Mouse (Mus musculus): Measurements from ENCODE around the gene Alk. TPM values are rescaled to one million over a fixed set of nuclear protein-coding genes. Genes with fewer than 3 reads are reported as not detected.

Gene Alk
- polyA plus RNA-seq, 1 experiment, result not detected

DNA sequence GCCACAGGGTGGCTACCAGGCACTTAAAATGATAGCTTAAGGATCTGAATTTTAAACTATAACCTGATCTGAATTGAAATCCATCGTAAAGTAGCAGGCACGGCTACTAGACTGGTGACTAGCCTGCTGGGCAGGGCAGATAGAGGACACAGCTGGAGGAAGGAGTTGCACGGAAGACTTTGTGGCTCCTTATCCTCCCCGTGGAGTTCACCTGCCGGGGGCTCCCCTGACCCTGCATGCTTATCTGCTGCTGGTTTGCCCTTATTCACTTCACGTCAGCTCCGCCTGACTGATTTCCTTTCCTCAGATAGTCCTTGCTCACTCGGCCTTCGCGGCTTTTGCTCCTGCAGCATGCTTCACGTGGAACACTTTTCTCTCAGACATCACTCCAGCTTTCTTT, 484.1 kb downstream of the Alk start:
- Histone ChIP-seq H3K4me3 (ENCODE audit: insufficient read depth, low read depth, low read length) (no peak overlapping the region), H3K4me1 (ENCODE audit: control insufficient read depth, insufficient read depth, insufficient read length, low read length) (no peaks in the 10 kb centered on the region), H3K27ac (replicated peaks; ENCODE audit: low read depth, low read length) (no peak overlapping the region)

DNA sequence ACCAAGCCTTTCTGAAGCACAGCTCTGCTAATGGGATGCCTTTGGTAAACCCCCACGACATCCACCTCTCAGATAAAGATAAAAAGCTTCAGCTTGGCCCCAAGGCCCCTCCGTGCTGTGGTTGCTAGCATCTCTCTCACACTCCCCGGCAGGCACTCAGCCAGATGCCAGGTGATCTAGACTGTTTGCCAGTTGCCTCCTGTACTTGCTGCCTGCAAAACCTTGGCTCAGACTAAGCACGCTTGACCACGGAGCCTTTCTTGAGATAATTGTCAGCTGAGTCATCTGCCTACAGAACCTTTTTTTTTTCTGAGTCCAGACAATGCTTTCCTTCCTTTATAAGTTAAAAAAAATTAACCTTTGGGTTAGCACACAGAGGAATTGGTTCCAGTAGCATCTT, 486.1 kb downstream of the Alk start:
- H3K27ac ChIP-seq (replicated peaks; ENCODE audit: low read depth, low read length), result no peak overlapping the region
- no peaks in the 10 kb centered on the region for H3K4me1 ChIP-seq (ENCODE audit: control insufficient read depth, insufficient read depth, insufficient read length, low read length)
- no peak overlapping the region for H3K4me3 ChIP-seq (ENCODE audit: insufficient read depth, low read depth, low read length)

DNA sequence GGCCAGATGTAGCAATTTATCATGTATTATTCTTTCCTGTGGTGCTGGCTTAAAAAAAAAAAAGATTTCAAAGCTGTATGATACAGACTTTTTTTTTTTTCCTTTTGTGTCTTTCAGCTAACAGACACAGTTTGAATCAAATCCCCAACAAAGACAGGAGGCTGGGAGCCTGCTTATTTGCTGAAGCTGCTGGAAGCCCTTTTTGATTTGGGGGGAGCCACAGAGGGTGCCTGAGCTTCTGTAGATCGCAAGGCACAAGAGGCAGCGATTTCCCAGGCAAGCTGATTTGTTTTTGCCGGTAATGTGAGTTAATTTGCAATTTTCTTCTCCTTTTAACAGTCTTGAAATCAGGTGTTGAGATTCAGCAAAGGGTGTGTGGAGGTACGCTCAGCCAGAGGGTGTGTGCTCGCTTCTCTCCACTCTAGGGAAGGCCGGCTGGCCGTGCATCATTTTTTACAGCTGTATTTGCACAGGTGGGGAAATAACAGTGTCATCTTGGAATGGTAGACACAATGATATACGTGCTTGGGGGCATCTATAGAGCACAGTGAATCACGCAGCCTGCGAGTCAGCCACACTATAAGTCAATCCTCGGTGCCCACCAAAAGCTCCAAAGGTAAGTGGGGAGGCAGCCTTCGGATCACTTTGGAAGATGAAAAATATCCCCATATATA, 489.0 kb downstream of the Alk start:
- Histone ChIP-seq H3K4me3 (ENCODE audit: insufficient read depth, low read depth, low read length) (no peak overlapping the region), H3K4me1 (ENCODE audit: control insufficient read depth, insufficient read depth, insufficient read length, low read length) (no peaks in the 10 kb centered on the region), H3K27ac (replicated peaks; ENCODE audit: low read depth, low read length) (no peak overlapping the region)

DNA sequence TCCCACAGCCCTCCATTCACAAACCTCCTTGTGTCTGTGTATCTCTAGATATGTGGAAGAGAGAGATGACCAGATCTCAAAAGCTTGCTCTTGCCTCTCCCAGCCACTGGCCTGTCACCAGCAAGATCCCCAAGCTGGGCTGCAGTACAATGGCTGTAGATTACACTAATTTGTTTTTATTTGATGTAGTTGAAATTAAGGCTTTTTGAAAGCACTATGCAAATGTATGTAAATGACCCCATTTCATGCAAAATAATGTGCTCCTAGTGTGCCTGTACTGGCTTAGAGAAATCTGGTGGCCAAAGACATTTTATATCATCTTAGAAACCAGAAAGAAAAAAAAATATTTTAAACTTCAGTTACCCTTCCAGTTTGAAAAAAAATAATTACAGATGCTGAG, 492.4 kb downstream of the Alk start:
- Histone ChIP-seq H3K27ac (replicated peaks; ENCODE audit: low read depth, low read length) (no peak overlapping the region), H3K4me3 (ENCODE audit: insufficient read depth, low read depth, low read length) (no peak overlapping the region), H3K4me1 (ENCODE audit: control insufficient read depth, insufficient read depth, insufficient read length, low read length) (no peaks in the 10 kb centered on the region)

DNA sequence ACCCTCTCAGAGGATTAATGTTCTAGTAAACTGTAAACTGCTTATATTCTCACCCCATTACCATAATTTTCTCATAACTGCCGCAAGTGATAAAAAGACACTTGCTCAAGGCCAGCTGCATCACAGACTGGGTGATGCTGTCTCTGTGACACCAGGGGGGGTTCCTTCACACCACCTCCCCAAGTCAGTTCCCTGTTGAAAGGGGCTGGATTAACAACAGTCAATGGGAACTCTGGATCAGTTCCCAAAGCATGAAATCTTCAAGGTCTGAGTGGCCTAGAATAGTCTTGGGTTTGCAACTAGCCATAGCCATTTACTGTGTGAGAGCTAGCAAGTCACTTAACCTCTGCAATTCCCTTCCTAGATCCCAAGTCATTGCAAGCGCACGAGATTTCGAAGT, 492.9 kb downstream of the Alk start:
- Histone ChIP-seq H3K27ac (replicated peaks; ENCODE audit: low read depth, low read length) (no peak overlapping the region), H3K4me1 (ENCODE audit: control insufficient read depth, insufficient read depth, insufficient read length, low read length) (no peaks in the 10 kb centered on the region)

DNA sequence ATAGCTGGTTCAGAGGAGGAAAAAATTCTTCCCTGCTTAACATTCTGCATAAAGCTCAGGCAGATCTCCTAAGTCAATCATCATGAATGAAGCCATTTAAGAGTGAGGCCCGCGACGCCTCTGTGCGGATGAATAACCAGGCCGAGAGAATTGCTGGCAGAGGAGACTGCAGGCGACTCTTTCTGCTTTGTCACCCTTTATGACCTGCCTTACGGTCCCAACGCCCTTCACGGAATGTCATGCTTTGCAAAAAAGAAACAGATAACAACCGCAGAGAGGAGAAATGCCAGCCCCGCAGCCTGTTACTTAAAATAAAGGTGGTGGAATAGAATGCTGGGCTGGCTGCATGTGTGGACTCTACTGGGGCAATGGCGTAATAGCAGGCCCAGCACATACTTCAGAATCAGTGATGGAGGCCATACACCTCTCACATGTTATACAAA, 517.1 kb downstream of the Alk start:
- Histone ChIP-seq H3K4me1 (ENCODE audit: control insufficient read depth, insufficient read depth, insufficient read length, low read length) (no peaks in the 10 kb centered on the region), H3K27ac (replicated peaks; ENCODE audit: low read depth, low read length) (no peak overlapping the region)

More for the DNA sequence above, 492.9 kb downstream of the Alk start:
- H3K4me3 ChIP-seq (ENCODE audit: insufficient read depth, low read depth, low read length), result no peak overlapping the region

DNA sequence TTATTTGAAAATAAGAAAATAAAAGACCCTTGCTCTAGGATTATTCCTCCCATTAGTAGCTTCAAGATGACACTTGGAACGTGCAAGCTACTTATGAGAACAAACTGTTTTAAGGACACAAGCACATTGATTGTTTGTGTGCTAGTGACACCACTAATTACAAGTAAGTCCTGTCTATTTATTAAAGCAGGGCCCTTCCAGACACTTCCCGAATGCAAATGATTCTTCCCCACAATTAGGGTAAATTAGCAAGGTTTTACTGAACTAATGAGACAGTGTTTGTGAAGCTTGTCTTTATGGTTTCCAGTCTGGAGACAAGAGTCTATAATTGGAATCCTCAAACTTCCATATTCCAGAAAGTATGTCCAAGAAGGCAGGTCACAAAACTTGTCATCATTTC, 523.0 kb downstream of the Alk start:
- H3K4me3 ChIP-seq (ENCODE audit: insufficient read depth, low read depth, low read length), result no peak overlapping the region
- no peaks in the 10 kb centered on the region for H3K4me1 ChIP-seq (ENCODE audit: control insufficient read depth, insufficient read depth, insufficient read length, low read length)
- H3K27ac ChIP-seq (replicated peaks; ENCODE audit: low read depth, low read length), result no peak overlapping the region

More for the DNA sequence above, 517.1 kb downstream of the Alk start:
- H3K4me3 ChIP-seq (ENCODE audit: insufficient read depth, low read depth, low read length), result no peak overlapping the region

DNA sequence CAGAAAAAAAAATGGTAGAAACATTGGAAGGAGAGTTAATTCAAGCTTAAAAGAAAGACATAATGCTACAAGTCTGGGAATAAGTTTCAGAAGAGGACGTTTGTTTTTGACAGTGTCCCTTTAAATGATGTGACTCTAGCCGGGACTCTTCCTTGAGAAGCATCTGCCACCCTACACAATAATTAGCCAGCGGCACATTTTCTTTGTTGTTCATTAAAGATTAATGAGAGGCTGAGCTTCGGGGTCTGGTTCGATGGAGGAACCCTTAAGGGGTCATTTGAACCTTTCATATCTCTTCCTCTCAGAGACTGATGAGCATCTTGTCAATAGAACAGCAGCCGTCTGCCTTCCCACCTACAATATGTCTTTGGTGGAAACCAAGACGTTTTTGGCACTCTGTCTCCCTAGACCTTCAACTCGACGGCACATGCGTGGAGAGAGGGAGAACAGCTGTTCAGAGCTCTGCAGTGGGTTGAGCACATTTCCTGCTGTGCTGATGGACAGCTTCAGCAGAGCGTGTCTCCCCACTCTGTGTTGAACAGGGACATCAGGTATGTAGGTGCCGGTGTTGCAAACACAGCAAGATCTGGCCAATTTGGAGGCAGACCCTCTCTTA, 528.0 kb downstream of the Alk start:
- Histone ChIP-seq H3K27ac (replicated peaks; ENCODE audit: low read depth, low read length) (no peak overlapping the region), H3K4me1 (ENCODE audit: control insufficient read depth, insufficient read depth, insufficient read length, low read length) (no peaks in the 10 kb centered on the region), H3K4me3 (ENCODE audit: insufficient read depth, low read depth, low read length) (no peak overlapping the region)

DNA sequence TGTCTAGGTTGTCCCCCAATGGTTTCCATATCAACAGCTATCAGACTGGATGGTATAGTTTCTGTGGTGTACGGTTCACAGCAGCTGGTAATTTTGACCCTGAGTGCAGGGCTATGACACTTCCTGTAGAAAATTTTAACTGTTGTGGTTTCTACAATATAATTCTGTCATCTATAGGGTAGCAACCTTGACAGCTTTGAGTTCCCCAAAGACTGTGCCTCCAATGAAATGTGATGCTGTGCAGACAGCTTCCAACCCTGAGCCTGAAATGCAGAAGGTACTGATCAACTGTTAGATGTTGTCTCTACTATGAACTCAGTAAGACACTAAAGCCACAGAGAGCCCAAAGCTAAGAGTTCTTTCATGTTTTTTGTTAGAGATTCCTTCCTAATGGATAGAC, 532.6 kb downstream of the Alk start:
- no peaks in the 10 kb centered on the region for H3K4me1 ChIP-seq (ENCODE audit: control insufficient read depth, insufficient read depth, insufficient read length, low read length)

DNA sequence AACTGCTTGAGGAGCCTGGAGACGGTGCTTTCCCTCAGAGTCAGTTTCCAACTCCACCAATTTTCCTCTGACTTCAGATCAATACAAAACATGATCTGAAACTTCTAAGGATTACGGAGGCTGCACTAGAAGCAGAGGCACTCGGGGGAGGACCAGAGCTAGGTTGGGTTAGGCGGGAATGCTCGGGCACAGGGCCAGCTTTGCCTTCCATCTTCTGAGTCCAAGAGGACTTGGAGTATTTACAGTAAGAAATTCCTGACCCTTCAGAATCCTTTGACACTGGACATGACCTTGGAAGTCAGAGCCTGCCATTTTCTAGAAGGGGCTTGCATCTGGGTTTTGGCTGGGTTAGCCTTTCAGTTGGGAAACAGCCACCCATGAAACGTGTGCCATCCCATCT, 536.3 kb downstream of the Alk start:
- H3K27ac ChIP-seq (replicated peaks; ENCODE audit: low read depth, low read length), result no peak overlapping the region
- no peak overlapping the region for H3K4me3 ChIP-seq (ENCODE audit: insufficient read depth, low read depth, low read length)
- no peaks in the 10 kb centered on the region for H3K4me1 ChIP-seq (ENCODE audit: control insufficient read depth, insufficient read depth, insufficient read length, low read length)

More for the DNA sequence above, 532.6 kb downstream of the Alk start:
- no peak overlapping the region for H3K27ac ChIP-seq (replicated peaks; ENCODE audit: low read depth, low read length)
- H3K4me3 ChIP-seq (ENCODE audit: insufficient read depth, low read depth, low read length), result no peak overlapping the region

DNA sequence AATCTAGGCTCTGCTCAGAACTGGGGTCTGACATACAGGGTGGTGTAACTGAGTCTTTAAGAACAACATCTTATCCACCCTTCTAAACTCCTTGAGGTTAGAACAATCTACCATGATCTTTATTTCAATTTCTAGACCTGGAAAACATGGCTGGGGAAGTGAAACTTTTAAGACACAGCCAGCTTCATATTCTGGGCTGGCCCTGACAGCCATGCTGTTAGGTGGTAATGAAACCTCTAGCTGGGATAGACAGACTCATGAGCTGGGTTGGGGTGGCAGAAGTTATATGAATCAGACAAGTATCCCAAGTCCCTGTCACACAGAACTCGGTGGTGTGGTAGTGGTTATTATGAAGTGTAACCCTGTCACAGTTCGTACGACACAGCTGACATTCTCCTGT, 541.4 kb downstream of the Alk start:
- no peaks in the 10 kb centered on the region for H3K4me1 ChIP-seq (ENCODE audit: control insufficient read depth, insufficient read depth, insufficient read length, low read length)
- no peak overlapping the region for H3K27ac ChIP-seq (replicated peaks; ENCODE audit: low read depth, low read length)

DNA sequence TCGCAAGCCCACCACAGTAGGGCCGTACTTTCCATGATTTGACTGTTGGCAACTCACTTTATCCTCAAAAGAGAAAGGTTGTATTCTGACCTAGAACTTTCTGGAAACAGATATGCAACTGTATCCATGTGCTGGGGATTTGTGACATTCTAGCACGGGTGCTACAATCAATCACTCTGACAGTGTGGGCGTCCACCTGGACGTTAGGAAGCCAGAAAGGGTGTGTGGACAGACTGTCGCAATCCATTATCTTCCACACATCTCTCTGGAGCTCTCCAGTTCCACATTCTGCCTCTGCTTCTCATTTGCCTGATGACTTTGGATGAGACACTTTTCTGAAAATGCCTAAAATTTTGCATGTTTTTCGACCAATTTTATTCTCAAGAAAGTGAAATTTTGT, 545.1 kb downstream of the Alk start:
- Histone ChIP-seq H3K4me3 (ENCODE audit: insufficient read depth, low read depth, low read length) (no peak overlapping the region), H3K4me1 (ENCODE audit: control insufficient read depth, insufficient read depth, insufficient read length, low read length) (no peaks in the 10 kb centered on the region), H3K27ac (replicated peaks; ENCODE audit: low read depth, low read length) (no peak overlapping the region)

More for the DNA sequence above, 541.4 kb downstream of the Alk start:
- no peak overlapping the region for H3K4me3 ChIP-seq (ENCODE audit: insufficient read depth, low read depth, low read length)

DNA sequence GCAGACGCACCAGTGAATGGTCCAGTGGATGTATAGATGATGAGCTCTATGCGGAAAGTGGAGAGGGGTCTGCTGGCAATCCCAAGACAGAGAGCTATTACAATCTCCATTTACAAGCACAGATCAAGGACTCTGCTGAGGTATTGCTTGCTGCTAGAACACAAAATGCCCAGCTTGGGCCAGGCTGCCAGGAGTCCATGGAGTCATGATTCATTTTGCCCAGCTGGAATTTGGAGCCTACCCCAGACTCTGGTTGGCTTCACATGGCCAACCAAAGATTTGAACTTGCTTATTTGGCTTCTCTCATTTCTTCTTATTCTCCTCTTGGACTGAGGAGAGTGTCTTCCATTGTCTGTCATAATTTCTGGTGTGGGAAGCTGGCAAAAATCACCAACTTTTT, 558.8 kb downstream of the Alk start:
- H3K27ac ChIP-seq (replicated peaks; ENCODE audit: low read depth, low read length), result no peak overlapping the region
- no peak overlapping the region for H3K4me3 ChIP-seq (ENCODE audit: insufficient read depth, low read depth, low read length)
- H3K4me1 ChIP-seq (ENCODE audit: control insufficient read depth, insufficient read depth, insufficient read length, low read length), result no peaks in the 10 kb centered on the region

DNA sequence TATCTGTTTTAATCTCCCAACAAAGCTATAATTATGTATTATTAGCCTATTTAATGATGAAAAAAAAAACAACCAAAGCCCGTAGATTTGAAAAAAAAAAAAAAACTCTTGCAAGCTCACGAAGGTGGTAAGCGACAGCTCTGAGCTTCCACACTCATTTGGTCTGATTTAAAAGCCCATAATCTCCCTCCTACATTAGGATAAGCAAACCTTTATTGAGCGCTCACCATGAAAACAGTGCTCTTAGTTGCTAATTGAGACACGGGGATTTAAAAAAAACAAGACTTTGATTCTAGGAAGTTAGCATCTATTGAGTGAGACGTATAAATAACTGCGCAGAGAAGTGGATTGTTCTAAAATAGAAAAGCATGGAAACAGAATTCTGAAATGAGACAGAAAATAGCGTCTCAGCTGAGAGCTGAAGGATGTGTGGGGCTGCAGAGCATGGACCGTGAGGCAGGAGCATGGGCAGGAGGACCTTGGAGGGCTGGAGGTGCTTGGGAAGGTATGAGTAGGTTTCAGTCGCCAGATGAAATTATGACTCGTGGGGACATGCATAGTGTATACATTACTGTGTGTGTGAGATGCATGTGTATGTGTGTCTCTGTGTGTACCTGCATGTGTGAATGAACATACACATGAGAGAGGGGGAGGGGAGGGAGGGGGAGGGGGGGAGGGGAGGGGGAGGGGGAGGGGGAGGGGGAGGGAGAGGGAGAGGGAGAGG, 560.6 kb downstream of the Alk start:
- no peak overlapping the region for H3K27ac ChIP-seq (replicated peaks; ENCODE audit: low read depth, low read length)
- no peaks in the 10 kb centered on the region for H3K4me1 ChIP-seq (ENCODE audit: control insufficient read depth, insufficient read depth, insufficient read length, low read length)
- no peak overlapping the region for H3K4me3 ChIP-seq (ENCODE audit: insufficient read depth, low read depth, low read length)

DNA sequence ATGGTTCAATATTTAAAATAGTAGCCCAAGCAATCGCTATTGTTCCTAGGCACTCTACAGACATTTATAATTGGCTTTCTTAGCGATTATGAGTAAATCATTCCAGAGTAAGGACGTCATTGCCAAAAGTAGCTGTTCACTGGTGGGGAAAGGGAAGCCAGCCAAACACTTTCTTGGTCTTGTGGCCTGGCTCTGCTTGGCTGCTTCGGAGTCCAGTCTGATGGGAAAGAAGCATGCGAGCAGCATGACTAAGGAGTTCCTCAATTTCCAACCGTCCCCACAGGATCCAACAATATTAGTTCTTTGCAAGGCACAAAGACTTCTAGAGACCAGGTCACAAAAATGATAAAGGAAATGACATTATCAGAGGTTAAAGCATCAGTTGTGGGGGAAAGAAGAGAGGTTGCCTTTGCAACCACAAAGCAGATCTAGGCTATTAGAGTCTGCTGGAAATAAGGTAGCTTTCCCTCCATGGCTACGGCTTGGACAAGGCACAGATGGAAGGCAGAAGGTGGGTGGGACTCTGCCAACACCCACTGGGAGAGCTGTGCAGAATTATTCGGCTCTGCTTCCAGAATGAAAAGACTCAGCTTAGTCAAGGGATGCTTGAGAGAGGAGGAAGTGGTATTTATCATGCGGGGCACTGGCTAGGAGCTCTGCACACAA, 561.3 kb downstream of the Alk start:
- H3K4me1 ChIP-seq (ENCODE audit: control insufficient read depth, insufficient read depth, insufficient read length, low read length), result no peaks in the 10 kb centered on the region
- no peak overlapping the region for H3K4me3 ChIP-seq (ENCODE audit: insufficient read depth, low read depth, low read length)
- no peak overlapping the region for H3K27ac ChIP-seq (replicated peaks; ENCODE audit: low read depth, low read length)

Measured in brown adipose tissue, adult 24 weeks (tissue).